Mouse (Mus musculus): ENCODE measurements around the gene Ifnlr1.

DNA sequence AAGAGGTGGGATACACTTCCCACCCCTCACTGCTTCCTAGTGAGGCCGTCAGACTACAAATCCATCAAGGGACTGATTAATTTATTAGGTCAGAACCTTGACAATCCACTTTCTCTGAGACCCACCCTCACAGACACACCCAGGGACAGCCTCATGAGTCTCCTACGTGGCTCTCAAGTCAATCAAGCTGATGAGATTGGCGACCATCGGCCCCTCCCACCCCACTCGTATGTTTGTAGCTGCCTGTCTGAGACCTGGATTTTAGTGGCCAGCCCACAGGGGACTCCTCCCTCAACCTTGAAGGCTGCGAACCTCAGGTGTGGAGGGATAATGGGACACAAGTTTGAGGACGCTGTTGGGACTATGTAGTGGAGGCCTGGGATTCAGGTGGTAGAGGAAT, 53.1 kb downstream of the Ifnlr1 start:
- TF ChIP-seq CTCF (IDR thresholded peaks at IDR 0.05; ENCODE audit: low read depth) (no peak), EP300 (IDR thresholded peaks at IDR 0.05; ENCODE audit: low read depth) (no peak)
